Mouse (Mus musculus) heart, adult 11 months (tissue): ENCODE data around the gene Tmeff1.
A peak's percentile ranks its signal among the peaks of the same experiment; 100 is the strongest.
"Not testable (repeated sequence)": the region's sequence is repeated elsewhere in the genome, so short reads cannot be mapped to it uniquely, and the experiment has no call there.

Experiments used
- DNase-seq: peaks from one replicate; pipeline ENCODE4 v3.0.0; 2022

Gene Tmeff1

DNA sequence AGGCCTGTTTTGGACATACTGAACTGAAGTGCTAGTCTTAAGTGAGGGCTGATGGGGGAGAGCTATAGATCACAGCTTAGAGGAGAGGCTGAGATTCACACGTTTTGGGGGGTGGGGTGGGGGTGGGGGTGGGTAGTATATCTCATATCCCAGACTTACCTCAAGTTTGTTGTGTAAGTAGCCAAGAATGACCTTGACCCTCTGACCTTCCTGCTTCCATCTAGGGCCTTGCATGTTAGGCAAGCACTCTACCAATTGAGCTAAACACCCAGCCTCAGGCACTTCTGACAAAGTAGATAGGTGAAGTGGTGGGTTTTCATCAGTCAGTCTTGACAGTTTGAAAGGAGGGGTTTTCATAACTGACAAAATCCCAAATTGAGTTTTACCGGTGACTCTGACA lies 92.8 kb downstream of the Tmeff1 start:
- DNase-seq = no peak

DNA sequence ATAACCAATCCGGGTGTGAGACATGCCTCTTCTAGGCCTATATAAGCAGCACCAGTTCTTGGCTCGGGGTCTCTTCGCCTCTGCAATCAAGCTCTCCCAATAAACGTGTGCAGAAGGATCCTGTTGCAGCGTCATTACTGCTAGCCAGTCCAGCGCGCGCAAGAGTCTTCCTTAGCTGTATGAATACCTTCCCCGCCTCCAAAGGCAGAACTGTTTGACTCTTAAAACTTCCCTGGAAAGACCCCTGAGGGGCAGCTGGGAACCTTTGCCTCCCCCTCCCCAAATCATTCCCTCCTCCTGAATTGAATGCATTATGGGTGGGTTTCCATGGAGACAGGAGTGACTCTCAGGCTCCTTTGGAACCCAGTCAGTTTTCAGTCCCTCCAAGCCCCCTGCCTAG lies 93.8 kb downstream of the Tmeff1 start:
- DNase-seq = no peak

DNA sequence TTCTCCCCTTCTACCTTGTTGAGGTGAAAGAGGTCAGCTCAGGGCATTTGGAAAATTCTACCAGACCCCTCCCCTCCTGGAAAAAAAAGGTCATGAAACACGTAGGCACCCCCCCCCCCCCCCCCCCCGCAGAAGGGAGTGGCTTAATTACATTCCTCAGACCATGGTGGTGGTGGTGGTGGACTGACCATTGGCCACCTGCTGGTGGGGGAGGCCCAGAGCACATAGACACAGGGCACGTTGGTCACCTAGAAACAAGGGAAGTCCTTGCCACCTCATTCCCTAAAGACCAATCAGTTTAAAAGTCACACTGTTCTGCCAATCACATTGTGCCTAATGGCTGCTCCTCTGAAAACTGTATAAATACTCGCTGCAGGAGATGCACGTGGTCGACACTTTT lies 94.8 kb downstream of the Tmeff1 start:
- not testable (repeated sequence) for DNase-seq

DNA sequence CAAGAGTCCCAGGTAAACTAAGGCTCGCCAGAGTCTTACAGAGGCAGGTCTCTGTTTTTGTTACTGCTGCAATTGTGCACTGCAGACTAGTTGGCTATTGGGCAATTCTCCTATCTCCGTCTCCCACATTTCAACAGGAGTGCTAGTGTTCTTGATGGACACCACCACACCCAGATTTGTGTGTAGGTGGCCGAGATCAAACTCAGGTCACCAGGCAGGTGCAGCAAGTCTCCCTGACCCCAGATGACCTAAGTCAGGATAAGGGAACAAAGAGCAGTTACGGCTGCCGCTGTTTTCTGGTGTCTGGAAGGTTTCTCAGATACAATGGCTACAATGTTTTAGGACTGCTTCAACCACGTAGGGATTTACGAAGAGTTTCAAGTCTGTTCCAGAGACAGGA lies 95.2 kb downstream of the Tmeff1 start:
- DNase-seq = no peak

DNA sequence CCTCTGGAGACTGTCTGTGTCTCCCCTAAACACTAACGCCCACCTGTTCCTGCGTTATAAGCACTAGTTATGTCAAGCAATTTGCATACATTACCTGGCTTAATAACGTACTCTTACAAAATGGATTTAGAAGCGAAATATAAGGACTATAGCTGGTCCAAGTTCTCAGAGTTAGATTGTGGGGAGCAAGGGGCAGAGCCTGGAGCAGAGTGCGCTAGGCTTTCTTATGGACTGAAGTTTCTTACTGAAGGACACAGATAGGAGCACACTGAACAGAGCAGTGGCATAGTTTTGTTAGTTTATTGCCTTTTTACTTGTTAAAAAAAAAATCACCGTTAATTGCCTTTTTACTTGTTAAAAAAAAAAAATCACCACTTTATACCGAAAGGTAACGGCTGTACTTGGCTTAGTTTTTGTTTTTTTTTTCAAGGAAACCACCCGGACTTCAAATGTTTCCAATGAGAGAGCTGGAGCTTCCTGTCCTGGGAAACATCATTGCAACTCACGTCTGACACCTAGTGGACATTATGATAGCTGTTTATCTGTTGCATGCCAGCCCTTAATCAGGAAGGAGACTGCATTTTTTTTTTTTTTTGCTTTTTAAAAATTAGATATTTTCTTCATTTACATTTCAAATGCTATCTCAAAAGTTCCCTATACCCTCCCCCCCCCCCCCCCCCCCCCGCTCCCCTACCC lies 95.8 kb downstream of the Tmeff1 start:
- DNase-seq = no peak

- peak; percentile 59 for DNase-seq
These were observed 98.2 kb downstream of the Tmeff1 start for GRCm38 (mm10) chr4:48683126-48683525.

GRCm38 (mm10) chr4:48683633-48684209 lies 98.7 kb downstream of the Tmeff1 start:
- peak; percentile 77 for DNase-seq

DNA sequence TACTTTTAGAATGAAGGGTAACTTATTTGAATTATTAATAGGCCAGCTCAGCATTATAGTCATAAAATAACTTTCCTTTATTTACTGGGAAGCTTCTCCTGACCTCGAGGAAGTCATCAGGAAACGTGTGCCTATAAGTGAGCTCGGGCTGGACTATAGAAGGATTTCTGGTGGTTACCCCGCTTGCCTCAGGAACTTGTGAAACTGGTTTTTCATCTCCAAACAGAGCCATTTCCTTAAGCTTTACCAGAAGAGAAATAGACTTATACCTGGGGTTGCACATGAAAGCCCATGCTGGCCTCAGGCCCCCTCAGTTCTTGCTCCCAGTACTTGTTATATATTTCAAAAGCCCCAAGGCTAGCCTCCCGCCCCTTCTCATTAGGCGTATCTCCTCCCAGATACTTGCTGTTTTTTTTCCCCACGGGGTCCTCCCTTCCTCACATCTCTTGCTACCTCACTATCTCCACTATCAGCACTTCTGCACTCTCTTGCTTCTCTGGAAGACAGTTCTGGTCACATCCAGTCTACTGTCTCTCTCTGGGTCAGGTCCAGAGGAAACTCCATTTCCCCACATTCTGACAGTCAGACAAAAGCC lies 99.7 kb downstream of the Tmeff1 start:
- peak; percentile 13 for DNase-seq

- peak; percentile 40 for DNase-seq
These were observed 103.2 kb downstream of the Tmeff1 start for GRCm38 (mm10) chr4:48688148-48688547.

- DNase-seq = peak; percentile 82
These were observed 105.7 kb downstream of the Tmeff1 start for GRCm38 (mm10) chr4:48690640-48691039.

DNA sequence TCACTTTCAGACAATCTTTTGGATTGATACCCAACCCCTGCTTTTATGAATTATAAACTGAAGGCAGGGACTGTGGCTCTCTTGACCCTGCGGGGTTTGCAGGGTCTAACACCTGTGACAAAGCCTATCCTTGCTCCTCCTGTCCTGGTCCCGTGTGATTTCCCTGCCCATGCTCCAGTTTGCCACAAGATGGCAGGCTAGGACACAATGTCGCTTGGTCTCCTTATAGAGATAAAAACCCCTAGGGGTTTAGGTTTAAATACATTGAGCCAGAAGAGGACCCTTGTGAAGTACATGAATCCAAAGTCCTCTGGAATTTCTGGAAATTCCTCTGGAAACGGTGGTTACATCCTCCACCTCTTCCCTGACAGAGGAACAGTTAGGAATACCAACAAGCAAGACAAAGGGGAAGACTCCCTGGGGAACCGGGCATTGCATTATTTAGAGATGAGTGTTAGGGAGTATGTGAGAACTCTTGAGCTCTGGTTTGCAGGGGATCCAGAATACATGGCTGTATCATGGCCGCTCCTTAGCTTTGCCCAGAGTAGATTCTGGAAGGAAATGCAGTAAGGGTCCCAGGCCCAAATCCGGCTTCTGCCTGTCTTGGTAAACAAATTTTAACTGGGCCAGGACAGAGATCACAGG lies 106.9 kb downstream of the Tmeff1 start:
- peak; percentile 80 for DNase-seq

DNA sequence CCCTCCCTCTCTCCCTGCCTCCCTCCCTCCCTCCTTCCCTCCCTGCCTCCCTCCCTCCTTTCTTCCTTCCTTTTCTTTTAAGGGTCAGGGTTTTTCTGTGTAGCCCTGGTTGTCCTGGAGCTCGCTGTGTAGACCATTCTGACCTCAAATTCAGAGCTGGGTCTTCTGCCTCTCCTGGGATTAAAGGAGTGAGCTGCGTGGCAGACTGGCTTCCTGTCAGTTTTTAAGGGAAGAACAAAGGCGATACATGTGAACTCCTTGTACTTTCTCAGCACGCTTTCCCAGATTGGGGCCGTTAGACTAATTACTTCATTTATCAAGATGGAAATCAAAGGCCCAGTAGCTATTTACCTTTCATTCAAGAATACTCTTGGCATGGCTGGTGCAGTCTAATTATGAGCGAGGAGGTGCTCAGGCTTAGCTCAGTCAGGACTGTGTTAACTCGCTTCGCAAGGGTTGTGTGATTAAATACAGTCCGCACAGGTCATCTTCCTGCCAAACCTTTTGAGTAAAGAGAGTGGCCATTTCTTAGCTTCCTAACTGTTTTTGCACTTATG lies 107.8 kb downstream of the Tmeff1 start:
- DNase-seq = peak; percentile 43

DNA sequence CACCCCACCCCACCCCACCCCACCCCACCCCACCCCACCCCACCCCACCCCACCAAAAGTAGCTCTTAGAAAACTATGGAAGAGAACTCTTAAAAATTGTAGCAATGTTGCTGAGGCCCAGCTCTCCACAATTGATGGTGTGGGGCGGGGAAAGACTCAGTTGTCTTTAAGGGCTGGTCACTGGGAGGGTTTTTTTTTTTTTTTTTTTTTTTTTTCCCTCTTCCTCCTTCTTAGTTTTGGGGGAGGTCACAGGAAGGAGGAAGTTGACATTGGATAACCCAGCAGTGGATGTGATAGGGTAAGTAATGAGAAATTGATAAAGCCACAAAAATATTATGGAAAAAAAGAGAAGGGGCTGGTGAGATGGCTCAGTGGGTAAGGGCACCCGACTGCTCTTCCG lies 111.7 kb downstream of the Tmeff1 start:
- peak; percentile 2 for DNase-seq

GRCm38 (mm10) chr4:48697302-48697701 lies 112.3 kb downstream of the Tmeff1 start:
- peak; percentile 43 for DNase-seq
